Mouse (Mus musculus): Measurements from ENCODE around the gene P3h1. TPM values are rescaled to one million over a fixed set of nuclear protein-coding genes. Genes with fewer than 3 reads are reported as not detected.

P3h1 gene
- 2.5 TPM in 2 replicates for polyA plus RNA-seq (2021; fragmentation: Nextera tagmentation)
- long read RNA-seq, experiment 1, transcript P3h1-204 (15 exons, 3,188 nt) = major isoform, 15 of 43 reads
- long read RNA-seq, experiment 1, partial matches to known transcripts = 3 of 43 reads
- long read RNA-seq, experiment 1, other reads (novel, unspliced or antisense) = 24 of 43 reads
- long read RNA-seq, experiment 2, partial matches to known transcripts = 0 of 5 reads
- long read RNA-seq, experiment 2, other reads (novel, unspliced or antisense) = 2 of 5 reads

DNA sequence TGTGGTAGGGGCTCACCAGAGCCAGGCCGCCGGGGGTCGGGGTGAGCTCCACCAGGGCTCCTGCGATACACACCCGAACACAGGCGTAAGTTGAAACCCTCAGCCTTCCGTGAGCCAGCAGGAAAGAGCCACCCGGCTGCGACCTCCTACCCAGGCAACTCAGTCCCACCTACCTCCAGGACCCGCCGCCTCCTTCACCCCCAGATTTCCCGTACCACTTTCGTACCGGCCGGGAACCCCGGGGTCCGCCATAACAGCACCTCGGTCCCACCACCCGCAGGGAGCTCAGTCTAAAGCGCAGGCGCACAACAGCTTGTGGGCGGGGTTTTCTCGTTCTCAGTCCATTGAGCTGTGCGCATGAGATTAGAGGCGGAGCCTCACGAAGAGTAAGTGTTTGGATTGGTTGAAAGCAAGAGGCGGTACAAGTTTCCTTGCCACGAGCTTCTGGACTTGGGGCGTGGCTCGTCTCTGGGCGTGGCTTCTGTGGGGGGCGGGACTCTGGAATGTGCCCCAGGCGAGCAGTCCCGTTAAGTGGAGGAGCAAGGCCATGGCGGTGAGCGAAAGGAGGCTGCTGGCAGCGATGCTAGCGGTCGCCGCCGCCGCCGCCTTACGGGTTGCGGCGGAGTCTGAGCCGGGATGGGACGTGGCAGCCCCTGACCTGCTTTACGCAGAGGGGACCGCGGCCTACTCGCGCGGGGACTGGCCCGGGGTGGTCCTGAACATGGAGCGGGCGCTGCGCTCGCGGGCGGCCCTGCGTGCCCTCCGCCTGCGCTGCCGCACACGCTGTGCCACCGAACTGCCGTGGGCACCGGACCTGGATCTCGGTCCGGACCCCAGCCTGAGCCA, at the start of gene P3h1, which contains the start of gene AU022252:
Gene P3h1 (plus strand): TSS at position 506 of the 846 bp plus-strand sequence.
Gene AU022252 (minus strand): TSS at position 303 of the 846 bp plus-strand sequence.

DNA sequence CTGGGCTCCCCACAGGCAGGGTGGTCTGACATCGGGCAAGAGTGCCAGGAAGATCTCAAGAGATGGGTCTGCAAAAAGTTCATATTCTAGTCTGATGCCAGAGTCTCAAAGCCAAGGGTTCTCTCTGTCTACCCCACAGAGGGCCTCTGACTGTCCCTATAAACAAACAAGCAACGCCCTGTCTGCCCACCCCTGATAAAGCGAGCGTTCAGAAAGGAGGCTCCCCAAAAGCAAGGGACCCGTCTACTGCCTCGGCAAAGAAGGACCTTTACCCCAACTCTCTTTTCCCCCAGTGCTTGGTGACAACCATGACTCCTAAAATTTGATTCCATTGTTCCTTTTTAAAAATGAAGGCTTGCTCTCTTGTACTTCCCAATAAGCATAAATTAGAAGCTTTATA, 42.9 kb upstream of the P3h1 start, which contains the start of gene Ermap:
Gene Ermap (minus strand): TSS at position 148 of the 400 bp plus-strand sequence.

DNA sequence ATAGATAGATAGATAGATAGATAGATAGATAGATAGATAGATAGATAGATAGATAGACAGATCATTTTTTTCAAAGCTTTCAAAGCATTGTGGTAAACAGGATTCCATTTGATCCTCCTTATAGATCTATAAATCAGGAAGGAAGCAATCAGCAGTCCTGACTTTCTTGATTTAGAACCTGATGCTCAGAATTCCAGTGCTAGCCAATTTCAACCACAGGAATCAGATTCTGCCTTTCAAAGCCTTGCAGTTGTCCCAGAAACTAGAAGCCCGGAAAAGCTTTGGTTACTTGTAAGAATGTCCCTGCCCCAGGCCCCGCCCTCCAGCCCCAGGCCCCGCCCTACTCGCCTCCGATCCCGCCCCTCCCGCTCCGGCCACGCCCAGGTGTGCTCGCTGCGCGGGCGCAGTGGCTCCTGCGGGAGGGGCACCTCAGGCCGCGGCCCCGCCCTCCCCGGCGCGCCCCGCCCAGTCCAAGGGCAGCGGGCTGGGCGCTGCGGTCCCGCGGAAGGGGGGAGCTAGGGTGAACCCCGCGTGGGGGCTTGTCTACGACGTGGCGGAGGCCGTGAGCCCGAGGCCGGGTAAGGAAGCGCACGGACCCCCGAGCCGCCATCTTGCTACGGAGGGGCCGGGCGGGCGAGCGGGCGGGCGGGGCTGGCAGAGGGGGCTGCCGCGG, 37.7 kb upstream of the P3h1 start, which contains the start of gene Svbp:
Gene Svbp (plus strand): TSS at position 398 of the 673 bp plus-strand sequence.

DNA sequence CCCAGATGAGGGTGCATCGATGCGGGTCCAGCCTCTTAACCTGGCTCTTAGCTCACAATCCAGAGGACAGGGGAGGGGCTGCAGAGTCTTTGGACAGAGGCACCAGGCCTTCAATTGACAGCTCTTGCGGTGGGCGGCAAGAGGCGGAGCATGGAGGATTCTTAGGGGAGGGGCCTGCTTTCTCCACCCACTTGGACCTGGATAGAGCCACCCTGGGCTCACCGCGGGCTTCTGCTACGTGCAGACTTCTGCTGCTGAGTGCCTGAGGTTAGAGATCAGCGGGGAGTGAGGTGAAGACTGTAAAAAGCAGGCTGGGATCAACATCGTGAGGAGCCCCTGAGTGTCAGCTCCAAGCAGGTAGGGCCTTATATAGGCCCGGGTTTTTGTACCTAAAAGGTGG, 14.5 kb upstream of the P3h1 start, which contains the start of gene Tmem269:
Gene Tmem269 (minus strand): TSS at position 49 of the 400 bp plus-strand sequence.

DNA sequence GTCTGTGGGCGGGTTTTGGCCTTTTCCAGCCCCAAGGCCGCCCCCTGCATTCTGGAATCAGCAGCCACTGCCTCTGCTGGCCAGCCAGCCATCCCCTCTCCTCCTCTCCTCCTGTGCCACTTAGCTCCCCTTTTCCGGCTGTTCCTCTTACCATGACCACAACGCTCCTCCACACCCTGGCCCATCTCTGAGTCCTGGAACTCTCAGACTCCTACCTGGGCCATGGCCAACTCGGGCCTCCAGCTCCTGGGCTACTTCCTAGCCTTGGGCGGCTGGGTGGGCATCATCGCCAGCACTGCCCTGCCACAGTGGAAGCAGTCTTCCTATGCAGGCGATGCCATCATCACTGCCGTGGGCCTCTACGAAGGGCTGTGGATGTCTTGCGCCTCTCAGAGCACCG, 22.6 kb downstream of the P3h1 start, which contains the start of gene Cldn19:
Gene Cldn19 (plus strand): TSS at position 64 of the 400 bp plus-strand sequence.

DNA sequence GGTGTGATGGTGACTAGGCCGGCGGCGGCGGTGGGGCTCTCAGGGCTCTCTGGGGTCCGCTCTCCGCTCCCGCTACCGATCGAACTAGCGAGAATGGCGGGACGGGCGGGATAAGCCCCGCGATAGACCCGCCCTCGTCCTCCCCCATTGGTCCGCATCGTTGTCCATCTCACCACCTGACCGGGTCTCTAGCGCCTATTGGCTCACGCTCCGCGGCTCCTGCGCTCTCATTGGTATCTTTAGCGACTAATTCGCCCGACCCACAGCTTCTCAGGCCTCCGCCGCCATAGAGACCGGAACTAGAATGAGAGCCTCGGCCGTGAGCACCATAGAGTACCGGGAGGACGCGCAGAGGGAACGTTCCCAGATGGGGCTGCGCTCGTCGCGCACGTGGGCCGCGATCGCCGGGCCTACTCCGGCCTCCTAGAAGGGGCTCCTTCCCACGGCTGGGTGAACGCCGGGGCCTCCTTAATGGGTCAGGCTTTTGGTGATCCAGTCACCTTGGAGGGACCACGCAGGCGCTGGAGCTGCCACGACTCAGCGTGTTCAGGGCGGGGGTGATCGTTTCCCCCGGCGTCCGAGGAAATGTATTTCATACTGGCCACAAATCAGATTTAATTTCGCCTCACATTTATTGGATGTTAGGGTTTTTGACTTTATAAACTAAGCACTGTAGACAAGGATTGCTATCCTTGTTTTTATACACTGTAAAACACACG, 61.9 kb downstream of the P3h1 start, which contains the start of gene Ybx1:
Gene Ybx1 (minus strand): TSS at position 190 of the 719 bp plus-strand sequence.

Other genes starting within 250 kb of the P3h1 start
- gene Slc2a1, start 124.2 kb upstream of the P3h1 start, polyA plus RNA-seq (2021; fragmentation: Nextera tagmentation) = 14.0 and 23.4 TPM in 2 replicates
- gene Zfp691, start 58.7 kb upstream of the P3h1 start, polyA plus RNA-seq (2021; fragmentation: Nextera tagmentation) = 8.6 and 13.2 TPM in 2 replicates
- 0.18 and 0.22 TPM in 2 replicates for gene Ermap, start 42.9 kb upstream of the P3h1 start, polyA plus RNA-seq (2021; fragmentation: Nextera tagmentation)
- 75.1 and 79.5 TPM in 2 replicates for gene Svbp, start 37.6 kb upstream of the P3h1 start, polyA plus RNA-seq (2021; fragmentation: Nextera tagmentation)
- 0.47 and 0.51 TPM in 2 replicates for gene Tmem269, start 14.7 kb upstream of the P3h1 start, polyA plus RNA-seq (2021; fragmentation: Nextera tagmentation)
- 19.5 and 21.6 TPM in 2 replicates for gene AU022252, start 203 bp upstream of the P3h1 start, polyA plus RNA-seq (2021; fragmentation: Nextera tagmentation)
- 0.29 TPM in 2 replicates for gene Cldn19, start 22.5 kb downstream of the P3h1 start, polyA plus RNA-seq (2021; fragmentation: Nextera tagmentation)
- 35.2 and 201 TPM in 2 replicates for gene Ybx1, start 61.7 kb downstream of the P3h1 start, polyA plus RNA-seq (2021; fragmentation: Nextera tagmentation)
- gene Ppih, start 87.6 kb downstream of the P3h1 start, polyA plus RNA-seq (2021; fragmentation: Nextera tagmentation) = 32.2 and 40.0 TPM in 2 replicates
- gene Ccdc30, start 182.6 kb downstream of the P3h1 start, polyA plus RNA-seq (2021; fragmentation: Nextera tagmentation) = 9.3 and 9.8 TPM in 2 replicates
- gene Ppcs, start 189.5 kb downstream of the P3h1 start, polyA plus RNA-seq (2021; fragmentation: Nextera tagmentation) = 13.6 and 18.8 TPM in 2 replicates
- 0.50 TPM in 1 of 2 replicates, not detected in the other for gene Zmynd12, start 189.9 kb downstream of the P3h1 start, polyA plus RNA-seq (2021; fragmentation: Nextera tagmentation)